Mouse (Mus musculus): ENCODE measurements around the gene Pms2.

DNA sequence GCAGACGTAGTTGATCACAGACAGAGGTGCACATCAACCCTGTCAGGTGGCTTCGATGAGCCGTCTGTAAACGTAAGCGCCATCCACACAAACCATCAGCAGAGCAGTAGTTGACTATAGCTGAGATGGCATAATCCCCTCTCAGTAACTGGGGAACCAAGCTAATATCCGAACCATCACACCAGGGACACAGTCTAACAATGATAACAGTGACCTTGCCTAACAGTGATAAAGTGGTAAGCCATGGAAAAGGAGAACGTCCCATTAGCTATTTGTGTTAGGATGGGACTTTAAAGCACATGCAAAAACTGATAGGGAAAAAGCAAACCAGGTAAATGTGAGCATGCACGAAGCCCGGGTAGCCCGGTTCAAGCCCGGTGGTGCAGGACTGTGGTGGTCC, 66.5 kb downstream of the Pms2 start:
- TF ChIP-seq CTCF (IDR thresholded peaks at IDR 0.05; ENCODE audit: low read depth) (no peak), EP300 (IDR thresholded peaks at IDR 0.05; ENCODE audit: low read depth) (no peak)
